Mouse (Mus musculus) cortical plate, adult 2 months (tissue): ENCODE data around the gene Oma1.

Experiments
- CTCF ChIP-seq: fragments of 200-500 bp; IDR thresholded peaks from 2 replicates; pipeline ENCODE4 v1.5.1; 2011; ENCODE audit warnings: mild to moderate bottlenecking, control low read depth, low read length; ENCODE audit not compliant: insufficient read depth; ENCODE audit errors: extremely low read depth
- POLR2A ChIP-seq: fragments of 200-500 bp; IDR thresholded peaks from 2 replicates; pipeline ENCODE4 v1.6.1; 2011; ENCODE audit warnings: mild to moderate bottlenecking, low read length, control low read depth; ENCODE audit not compliant: insufficient read depth; ENCODE audit errors: extremely low read depth

DNA sequence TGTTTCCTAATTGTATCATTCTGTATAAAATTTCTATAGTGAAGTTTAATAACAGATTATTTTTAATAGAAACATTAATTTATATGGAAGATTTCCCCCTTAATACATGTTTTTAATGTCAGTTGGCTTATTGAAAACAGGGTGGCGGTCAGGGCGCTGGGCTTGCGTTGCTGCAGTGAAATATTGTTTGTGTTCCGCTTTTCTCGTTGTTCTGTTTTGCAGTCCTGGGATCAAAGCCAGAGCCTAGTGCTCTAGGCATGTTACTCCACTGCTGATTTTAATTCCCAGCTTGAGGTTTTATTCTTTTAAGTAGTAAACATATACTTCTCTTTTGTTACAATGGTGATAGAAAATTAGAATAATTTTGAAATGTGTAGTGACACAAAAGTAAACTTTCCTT, 39.3 kb downstream of the Oma1 start:
- TF ChIP-seq CTCF (no peak), POLR2A (no peak)
